Mouse (Mus musculus) cortical plate, adult 2 months (tissue): ENCODE results near the gene Gmppa.

Source experiments
- CTCF ChIP-seq: fragments of 200-500 bp; IDR thresholded peaks from 2 replicates; pipeline ENCODE4 v1.5.1; 2011; ENCODE audit warnings: mild to moderate bottlenecking, control low read depth, low read length; ENCODE audit not compliant: insufficient read depth; ENCODE audit errors: extremely low read depth
- POLR2A ChIP-seq: fragments of 200-500 bp; IDR thresholded peaks from 2 replicates; pipeline ENCODE4 v1.6.1; 2011; ENCODE audit warnings: mild to moderate bottlenecking, low read length, control low read depth; ENCODE audit not compliant: insufficient read depth; ENCODE audit errors: extremely low read depth

DNA sequence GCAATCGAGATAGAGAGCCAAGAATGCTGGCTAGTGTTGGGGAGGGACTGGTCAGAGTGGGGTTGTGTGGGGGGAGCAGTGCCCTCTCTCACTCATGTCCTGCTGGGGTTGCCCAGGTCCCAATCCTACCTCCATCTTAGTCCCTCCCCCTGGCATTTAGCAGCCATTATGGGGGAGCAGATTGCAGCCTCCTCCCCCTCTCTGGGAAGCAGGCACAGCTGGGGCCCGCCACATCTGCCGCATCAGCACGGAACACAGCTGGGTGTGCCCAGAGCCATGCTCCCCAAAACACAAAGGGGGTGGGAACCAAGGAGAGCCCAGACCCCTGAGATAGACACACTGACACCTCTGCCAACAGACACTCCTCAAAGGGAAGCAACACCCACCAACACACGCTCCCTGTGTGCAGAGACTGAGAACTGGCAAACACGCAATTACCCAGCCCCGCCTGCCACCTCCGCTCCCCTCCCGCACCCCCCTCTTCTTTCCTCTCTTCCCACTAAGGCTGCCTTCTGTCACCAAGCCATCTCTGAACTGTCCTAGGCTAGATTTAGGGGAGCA is 9.5 kb downstream of the Gmppa start:
- TF ChIP-seq CTCF (no peak), POLR2A (no peak)
